In the genomic region with DNA sequence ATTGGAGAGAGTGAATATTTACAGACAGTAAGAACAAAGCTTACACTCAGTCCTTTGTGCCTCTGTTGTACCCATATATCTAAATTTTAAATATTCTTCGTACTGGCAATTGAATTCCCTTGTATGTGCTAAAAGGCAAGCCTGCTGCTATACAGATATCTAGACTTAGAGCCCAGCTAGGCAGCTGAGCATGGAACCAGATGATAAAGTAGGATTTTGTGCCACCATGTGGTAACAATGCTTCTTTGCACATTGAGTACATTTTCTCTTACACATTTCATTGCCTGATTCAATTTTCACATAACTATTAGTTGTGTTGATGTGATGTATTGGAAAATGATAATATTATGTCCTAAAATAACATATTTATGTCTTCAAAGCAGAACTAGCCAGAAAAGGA, we compare ENCODE assay signal across 9 mouse cellular contexts.
DNase-seq lines count a peak whose midpoint lies in the region; ATAC-seq and TF ChIP-seq lines count a peak whose summit lies in the region.
"Had no signal": no experiment of that assay in that cellular context is flagged by ENCODE, and none has a peak within 500 bp of the region (broad histone marks: within the 10 kb centered on the region; RNA-seq: fewer than 3 reads in every experiment).

No protein-coding gene starts in this region.

- in situ Hi-C loops in CH12.LX (cut with MboI; ENCODE audit: low pct_ligation_motif_present, low pct_unique_long_range_greater_than_20kb, low sequenced_read_pairs) = no loop called here

- TF ChIP-seq RAD21 in CH12.LX (IDR thresholded peaks at IDR 0.05; ENCODE audit: low read depth, low read length) = peak; percentile 50

- peak; percentile 4 for DNase-seq in kidney, adult 9 months
- DNase-seq in kidney, postnatal 10 days = no peak
- DNase-seq in CH12.LX (ENCODE audit: extremely low read depth) (peak; percentile 23), NIH3T3 (ENCODE audit: low read depth) (peak; percentile 6)
- DNase-seq in urinary bladder, postnatal 4 days (ENCODE audit: low spot score in 2 of 2) = no peak
- no peak for DNase-seq in layer of hippocampus, adult 11-12 months (ENCODE audit: low spot score)
- DNase-seq: heart, postnatal 10 days; lung, adult 2 months had no signal

- no peak for TF ChIP-seq EP300 in CH12.LX (IDR thresholded peaks at IDR 0.05; ENCODE audit: low read length)

- no peak for TF ChIP-seq POLR2A in CH12.LX (IDR thresholded peaks at IDR 0.05; ENCODE audit: low read depth, low read length)

- H3K4me1 ChIP-seq in CH12.LX (ENCODE audit: control insufficient read depth in 1 of 2, insufficient read depth in 2 of 2) = peaks cover 0 to 13% of the 10 kb centered on the region in 2 experiments; a peak in 2 of 4 replicates

- H3K4me2 ChIP-seq in CH12.LX (ENCODE audit: insufficient read depth, low read depth, poor library complexity, severe bottlenecking) = no peak overlapping the region

- ATAC-seq in hematopoietic stem cell, adult 5-6 weeks (replicated peaks in 1 of 2; ENCODE audit: insufficient read depth in 1 of 2, low FRiP score in 2 of 2, low TSS enrichment in 1 of 2, low read depth in 1 of 2, poor library complexity in 2 of 2, severe bottlenecking in 2 of 2) = peak; percentile 56 to 65; a peak in 2 of 4 replicates

- H3K9ac ChIP-seq in CH12.LX (ENCODE audit: insufficient read depth, low read depth) = no peak overlapping the region

- H3K27ac ChIP-seq in CH12.LX (ENCODE audit: insufficient read depth, low read depth) = no peak overlapping the region

- H3K79me2 ChIP-seq in CH12.LX (replicated peaks; ENCODE audit: control insufficient read depth, extremely low read depth, insufficient read depth, poor library complexity, severe bottlenecking) = no peaks in the 10 kb centered on the region

- dilution Hi-C loops in CH12.LX (cut with MboI; ENCODE audit: extremely low pct_ligation_motif_present, extremely low pct_unique_long_range_greater_than_20kb, low sequenced_read_pairs) = no loop called here

- H3K9me3 ChIP-seq in CH12.LX (replicated peaks; ENCODE audit: low read length) = no peaks in the 10 kb centered on the region

- no peaks in the 10 kb centered on the region for H3K27me3 ChIP-seq in CH12.LX (replicated peaks)

- H3K36me3 ChIP-seq in CH12.LX (replicated peaks in 1 of 2; ENCODE audit: control insufficient read depth in 1 of 2, insufficient read depth in 1 of 2, low read length in 1 of 2) = no peaks in the 10 kb centered on the region

- no peak overlapping the region for H3K4me3 ChIP-seq in CH12.LX (replicated peaks in 1 of 3; ENCODE audit: low read depth in 2 of 3, low read length in 2 of 3, poor library complexity in 1 of 3)

- peak; percentile 12 to 38; a peak in 2 of 4 replicates for TF ChIP-seq CTCF in CH12.LX (conservative IDR thresholded peaks at IDR 0.05 in 1 of 2, IDR thresholded peaks at IDR 0.05 in 1 of 2; ENCODE audit: low read depth in 2 of 2, low read length in 2 of 2)

TF ChIP-seq in CH12.LX, 34 proteins besides CTCF, POLR2A, EP300 and RAD21:
- TF ChIP-seq MAZ (IDR thresholded peaks at IDR 0.05; ENCODE audit: low read depth, low read length) (no peak), NELFE (IDR thresholded peaks at IDR 0.05; ENCODE audit: low read depth, low read length) (no peak), SMC3 (IDR thresholded peaks at IDR 0.05; ENCODE audit: low read depth, low read length) (peak; percentile 28; the same call in 1 of the 2 replicates)

Comparison
In these comparisons a context has a peak if more than half of its experiments do, and no peak if none do; other contexts are left out.
1. DNase-seq: peak in kidney, adult 9 months (single experiment), CH12.LX (single experiment) and NIH3T3 (single experiment); none in kidney, postnatal 10 days (single experiment), urinary bladder, postnatal 4 days (0 of 2) and layer of hippocampus, adult 11-12 months (single experiment).